Mouse (Mus musculus): ENCODE data around the gene Rnf17. TPM values are rescaled to one million over a fixed set of nuclear protein-coding genes. Genes with fewer than 3 reads are reported as not detected.

Gene Rnf17
- polyA plus RNA-seq, 1 experiment from 2014 or later, result 3.6 TPM

DNA sequence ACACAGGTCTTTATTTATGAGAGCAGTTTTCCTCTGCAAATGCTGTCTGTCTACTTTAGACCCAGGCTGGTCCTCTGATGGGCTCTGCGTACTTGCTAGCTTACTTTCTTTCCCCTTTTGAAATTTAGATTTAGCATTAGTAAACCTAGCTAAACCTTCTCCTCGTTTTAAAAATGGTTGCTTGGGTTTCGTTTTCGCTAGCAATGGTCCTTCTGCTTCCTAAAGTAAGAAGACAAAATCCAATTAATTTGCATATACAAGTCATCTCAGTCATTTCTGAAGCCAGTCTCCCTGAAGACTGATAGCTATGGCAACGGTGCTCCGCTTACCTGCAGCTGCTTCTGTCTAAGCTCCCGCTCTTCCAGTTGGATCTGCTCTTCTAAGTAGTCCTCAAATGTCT is 150.9 kb downstream of the Rnf17 start:
- peaks cover 69% of the 10 kb centered on the region for H3K36me3 ChIP-seq (ENCODE audit: control insufficient read depth, insufficient read depth, low read length)

GRCm38 (mm10) chr14:56554716-56555115 is 152.3 kb downstream of the Rnf17 start:
- no peak overlapping the region for H3K4me2 ChIP-seq (ENCODE audit: low read length)
- 92% methylated on average over 2 of the region's 2 CpGs for WGBS
- no peak for ATAC-seq (ENCODE audit: insufficient number of reproducible peaks, insufficient read depth, low FRiP score, low read depth)
- peaks cover 64% of the 10 kb centered on the region for H3K36me3 ChIP-seq (ENCODE audit: control insufficient read depth, insufficient read depth, low read length)
- H3K9me3 ChIP-seq (ENCODE audit: control insufficient read depth, low read length), result no peaks in the 10 kb centered on the region
- no peak overlapping the region for H3K9ac ChIP-seq (ENCODE audit: low read length)
- H3K27ac ChIP-seq (replicated peaks in 1 of 2; ENCODE audit: control insufficient read depth in 1 of 2, insufficient read depth in 1 of 2, low read depth in 2 of 2, low read length in 2 of 2), result no peak overlapping the region
- no peak overlapping the region for H3K4me3 ChIP-seq (ENCODE audit: control insufficient read depth in 1 of 2, insufficient read depth in 1 of 2, low read depth in 1 of 2, low read length in 2 of 2)
- H3K27me3 ChIP-seq (ENCODE audit: control insufficient read depth, insufficient read depth, low read length), result no peaks in the 10 kb centered on the region
- H3K4me1 ChIP-seq (ENCODE audit: control insufficient read depth in 2 of 2, insufficient read depth in 2 of 2, low read length in 2 of 2), result no peaks in the 10 kb centered on the region

More for the DNA sequence above, 150.9 kb downstream of the Rnf17 start:
- Histone ChIP-seq H3K4me1 (ENCODE audit: control insufficient read depth in 2 of 2, insufficient read depth in 2 of 2, low read length in 2 of 2) (no peaks in the 10 kb centered on the region), H3K27me3 (ENCODE audit: control insufficient read depth, insufficient read depth, low read length) (no peaks in the 10 kb centered on the region), H3K9ac (ENCODE audit: low read length) (no peak overlapping the region), H3K4me2 (ENCODE audit: low read length) (no peak overlapping the region), H3K27ac (replicated peaks in 1 of 2; ENCODE audit: control insufficient read depth in 1 of 2, insufficient read depth in 1 of 2, low read depth in 2 of 2, low read length in 2 of 2) (no peak overlapping the region), H3K9me3 (ENCODE audit: control insufficient read depth, low read length) (no peaks in the 10 kb centered on the region), H3K4me3 (ENCODE audit: control insufficient read depth in 1 of 2, insufficient read depth in 1 of 2, low read depth in 1 of 2, low read length in 2 of 2) (no peak overlapping the region)
- WGBS, result 88% methylated on average over 7 of the region's 7 CpGs
- ATAC-seq (ENCODE audit: insufficient number of reproducible peaks, insufficient read depth, low FRiP score, low read depth), result no peak

DNA sequence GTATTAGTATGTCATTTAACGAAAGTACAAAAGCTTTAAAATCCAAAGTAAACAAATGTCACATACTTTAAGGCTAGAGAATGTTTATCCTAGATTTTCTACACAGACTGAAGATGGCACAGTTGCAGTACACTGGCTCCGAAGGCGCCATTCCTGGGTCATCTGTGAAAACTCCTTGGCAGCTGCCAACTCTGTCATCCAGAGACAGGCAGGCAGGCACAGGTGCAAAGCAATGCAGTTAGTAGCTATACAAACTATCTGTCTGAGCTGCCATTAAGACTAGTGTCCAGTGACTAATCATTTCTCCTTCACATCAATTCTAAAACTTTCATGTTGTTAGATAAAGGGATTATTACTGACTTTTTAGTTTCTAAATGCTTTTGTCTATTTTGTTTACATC is 156.8 kb downstream of the Rnf17 start:
- 91% methylated on average over 3 of the region's 3 CpGs for WGBS
- no peak overlapping the region for H3K27ac ChIP-seq (replicated peaks in 1 of 2; ENCODE audit: control insufficient read depth in 1 of 2, insufficient read depth in 1 of 2, low read depth in 2 of 2, low read length in 2 of 2)

DNA sequence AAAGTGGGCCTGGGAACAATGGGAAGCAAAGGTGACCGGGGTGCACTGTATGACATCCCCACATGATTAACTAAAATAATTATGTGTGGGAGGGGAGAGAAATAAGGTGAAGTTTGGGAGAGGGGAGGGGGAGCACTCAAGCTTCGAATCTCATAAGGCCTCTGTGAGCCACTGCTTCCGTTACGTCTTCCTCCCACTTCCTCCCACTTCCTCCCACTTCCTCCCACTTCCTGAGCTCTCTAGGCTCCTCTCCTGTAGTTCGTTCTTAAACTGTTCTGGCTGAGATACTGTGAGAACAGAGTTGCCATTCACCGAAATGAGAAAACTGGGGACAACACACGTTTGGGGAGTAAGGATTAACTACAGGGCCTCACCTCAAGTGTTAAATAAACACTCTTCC is 165.1 kb downstream of the Rnf17 start:
- ATAC-seq (ENCODE audit: insufficient number of reproducible peaks, insufficient read depth, low FRiP score, low read depth), result no peak
- peaks cover 3 to 5% of the 10 kb centered on the region in 2 experiments; a peak in 2 of 4 replicates for H3K4me1 ChIP-seq (ENCODE audit: control insufficient read depth in 2 of 2, insufficient read depth in 2 of 2, low read length in 2 of 2)
- H3K36me3 ChIP-seq (ENCODE audit: control insufficient read depth, insufficient read depth, low read length), result peaks cover 22% of the 10 kb centered on the region
- no peak overlapping the region for H3K4me3 ChIP-seq (ENCODE audit: control insufficient read depth in 1 of 2, insufficient read depth in 1 of 2, low read depth in 1 of 2, low read length in 2 of 2)
- H3K27me3 ChIP-seq (ENCODE audit: control insufficient read depth, insufficient read depth, low read length), result no peaks in the 10 kb centered on the region
- peak overlapping the region in 1 of 2 experiments; percentile 10; a peak in 1 of 4 replicates for H3K27ac ChIP-seq (replicated peaks in 1 of 2; ENCODE audit: control insufficient read depth in 1 of 2, insufficient read depth in 1 of 2, low read depth in 2 of 2, low read length in 2 of 2)
- 55% methylated on average over 7 of the region's 7 CpGs for WGBS
- H3K9me3 ChIP-seq (ENCODE audit: control insufficient read depth, low read length), result no peaks in the 10 kb centered on the region
- H3K9ac ChIP-seq (ENCODE audit: low read length), result no peak overlapping the region
- H3K4me2 ChIP-seq (ENCODE audit: low read length), result no peak overlapping the region

More for the DNA sequence above, 156.8 kb downstream of the Rnf17 start:
- H3K27me3 ChIP-seq (ENCODE audit: control insufficient read depth, insufficient read depth, low read length), result no peaks in the 10 kb centered on the region
- no peak overlapping the region for H3K4me3 ChIP-seq (ENCODE audit: control insufficient read depth in 1 of 2, insufficient read depth in 1 of 2, low read depth in 1 of 2, low read length in 2 of 2)
- H3K9ac ChIP-seq (ENCODE audit: low read length), result no peak overlapping the region
- H3K36me3 ChIP-seq (ENCODE audit: control insufficient read depth, insufficient read depth, low read length), result peaks cover 45% of the 10 kb centered on the region
- H3K9me3 ChIP-seq (ENCODE audit: control insufficient read depth, low read length), result no peaks in the 10 kb centered on the region
- H3K4me2 ChIP-seq (ENCODE audit: low read length), result no peak overlapping the region
- no peak for ATAC-seq (ENCODE audit: insufficient number of reproducible peaks, insufficient read depth, low FRiP score, low read depth)
- no peaks in the 10 kb centered on the region for H3K4me1 ChIP-seq (ENCODE audit: control insufficient read depth in 2 of 2, insufficient read depth in 2 of 2, low read length in 2 of 2)

DNA sequence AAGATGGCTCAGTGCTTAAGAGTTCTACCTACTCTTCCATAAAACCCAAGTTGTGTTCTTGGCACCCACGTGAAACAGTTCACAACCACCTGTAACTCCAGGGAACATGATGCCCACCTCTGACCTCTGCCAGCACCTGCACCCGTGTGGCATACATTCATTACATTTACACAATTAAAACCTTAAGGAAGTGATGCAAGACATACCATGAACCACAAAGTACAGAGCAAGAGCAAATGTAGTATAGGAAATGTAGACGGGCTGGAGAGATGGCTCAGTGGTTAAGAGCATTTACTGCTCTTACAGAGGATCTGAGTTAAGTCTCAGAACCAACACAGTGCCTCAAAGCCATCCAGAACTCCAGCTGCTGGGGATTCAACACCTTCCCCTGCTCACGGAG is 166.7 kb downstream of the Rnf17 start:
- ATAC-seq (ENCODE audit: insufficient number of reproducible peaks, insufficient read depth, low FRiP score, low read depth), result no peak
- Histone ChIP-seq H3K27me3 (ENCODE audit: control insufficient read depth, insufficient read depth, low read length) (no peaks in the 10 kb centered on the region), H3K9ac (ENCODE audit: low read length) (no peak overlapping the region), H3K4me2 (ENCODE audit: low read length) (no peak overlapping the region), H3K27ac (replicated peaks in 1 of 2; ENCODE audit: control insufficient read depth in 1 of 2, insufficient read depth in 1 of 2, low read depth in 2 of 2, low read length in 2 of 2) (no peak overlapping the region), H3K4me1 (ENCODE audit: control insufficient read depth in 2 of 2, insufficient read depth in 2 of 2, low read length in 2 of 2) (peaks cover 3 to 6% of the 10 kb centered on the region in 2 experiments; a peak in 2 of 4 replicates), H3K36me3 (ENCODE audit: control insufficient read depth, insufficient read depth, low read length) (peaks cover 9% of the 10 kb centered on the region; the same call in 1 of the 2 replicates), H3K4me3 (ENCODE audit: control insufficient read depth in 1 of 2, insufficient read depth in 1 of 2, low read depth in 1 of 2, low read length in 2 of 2) (no peak overlapping the region), H3K9me3 (ENCODE audit: control insufficient read depth, low read length) (no peaks in the 10 kb centered on the region)
- 79% methylated on average over 4 of the region's 4 CpGs for WGBS

GRCm38 (mm10) chr14:56571310-56572093 is 169.1 kb downstream of the Rnf17 start:
- Histone ChIP-seq H3K27me3 (ENCODE audit: control insufficient read depth, insufficient read depth, low read length) (no peaks in the 10 kb centered on the region), H3K4me3 (ENCODE audit: control insufficient read depth in 1 of 2, insufficient read depth in 1 of 2, low read depth in 1 of 2, low read length in 2 of 2) (peak overlapping the region; percentile 77 to 81)
- under 1% methylated on average over 58 of the region's 59 CpGs for WGBS

DNA sequence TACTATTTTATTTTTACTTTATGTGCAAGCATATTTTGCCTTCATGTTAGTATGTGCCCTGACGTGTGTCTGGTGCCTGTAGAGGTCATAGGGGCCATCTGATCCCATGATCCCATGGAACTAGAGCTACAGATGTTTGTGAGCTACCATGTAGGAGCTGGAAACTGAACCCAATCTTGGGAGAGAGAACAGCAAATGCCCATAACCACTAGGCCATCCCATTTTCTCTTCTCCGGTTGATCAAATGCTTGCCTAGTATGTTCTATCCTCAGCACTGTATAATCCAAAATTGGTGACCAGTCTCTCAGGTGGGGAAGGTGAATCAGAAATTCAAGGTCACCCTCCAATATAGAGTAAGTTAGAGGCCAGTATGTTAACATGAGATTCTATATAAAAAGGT is 170.2 kb downstream of the Rnf17 start:
- H3K4me1 ChIP-seq (ENCODE audit: control insufficient read depth in 2 of 2, insufficient read depth in 2 of 2, low read length in 2 of 2), result peaks cover 0 to 12% of the 10 kb centered on the region in 2 experiments; a peak in 1 of 4 replicates
- H3K4me3 ChIP-seq (ENCODE audit: control insufficient read depth in 1 of 2, insufficient read depth in 1 of 2, low read depth in 1 of 2, low read length in 2 of 2), result no peak overlapping the region; a peak in 1 of 4 replicates
- peaks cover 6% of the 10 kb centered on the region for H3K36me3 ChIP-seq (ENCODE audit: control insufficient read depth, insufficient read depth, low read length)
- peak overlapping the region; percentile 74 for H3K4me2 ChIP-seq (ENCODE audit: low read length)
- no peak overlapping the region for H3K27ac ChIP-seq (replicated peaks in 1 of 2; ENCODE audit: control insufficient read depth in 1 of 2, insufficient read depth in 1 of 2, low read depth in 2 of 2, low read length in 2 of 2)
- no peak for ATAC-seq (ENCODE audit: insufficient number of reproducible peaks, insufficient read depth, low FRiP score, low read depth)
- 74% methylated on average over 2 of the region's 2 CpGs for WGBS
- H3K9me3 ChIP-seq (ENCODE audit: control insufficient read depth, low read length), result no peaks in the 10 kb centered on the region
- H3K9ac ChIP-seq (ENCODE audit: low read length), result peak overlapping the region; percentile 70; the same call in 1 of the 2 replicates
- H3K27me3 ChIP-seq (ENCODE audit: control insufficient read depth, insufficient read depth, low read length), result no peaks in the 10 kb centered on the region

More at GRCm38 (mm10) chr14:56571310-56572093, 169.1 kb downstream of the Rnf17 start:
- Histone ChIP-seq H3K36me3 (ENCODE audit: control insufficient read depth, insufficient read depth, low read length) (no peaks in the 10 kb centered on the region), H3K9ac (ENCODE audit: low read length) (peak overlapping the region; percentile 79), H3K27ac (replicated peaks in 1 of 2; ENCODE audit: control insufficient read depth in 1 of 2, insufficient read depth in 1 of 2, low read depth in 2 of 2, low read length in 2 of 2) (peak overlapping the region; percentile 57 to 69), H3K4me2 (ENCODE audit: low read length) (peak overlapping the region; percentile 74), H3K9me3 (ENCODE audit: control insufficient read depth, low read length) (no peaks in the 10 kb centered on the region), H3K4me1 (ENCODE audit: control insufficient read depth in 2 of 2, insufficient read depth in 2 of 2, low read length in 2 of 2) (peaks cover 3 to 12% of the 10 kb centered on the region in 2 experiments; a peak in 2 of 4 replicates)
- peak; percentile 96 for ATAC-seq (ENCODE audit: insufficient number of reproducible peaks, insufficient read depth, low FRiP score, low read depth)
